Mouse (Mus musculus) heart, embryonic 14.5 days (tissue): ENCODE measurements at regions not wholly inside any gene's neighbourhood (a gene's known extent, or its start where the extent isn't known, plus 50 kb on each side); places are given as distances from the start of the nearest gene placed in this dataset.

Experiments used
- ATAC-seq: fragments of 200-750 bp; cut with Nextera tagmentation; 2 replicates; pipeline ENCODE4 v1.8.0; 2017; ENCODE audit warnings: low read depth, moderate TSS enrichment; ENCODE audit not compliant: insufficient number of reproducible peaks, insufficient read depth, low FRiP score
- H3K27ac ChIP-seq, 2 experiments: fragments of 200-500 bp in 1 of 2; fragments of 300-500 bp in 1 of 2; sonication (generic) in 1 of 2; replicated peaks in 1 of 2; 2 replicates each; pipeline ENCODE4 v1.5.1; 2012 to 2014; ENCODE audit warnings: low read depth in 2 of 2, low read length in 2 of 2, control low read depth in 1 of 2, mild to moderate bottlenecking in 1 of 2, mixed read lengths in 1 of 2; ENCODE audit not compliant: control insufficient read depth in 1 of 2, insufficient read depth in 1 of 2
- H3K27me3 ChIP-seq: fragments of 300-500 bp; sonication (generic); 2 replicates; pipeline ENCODE4 v1.6.1; 2014; ENCODE audit warnings: mild to moderate bottlenecking, low read length, control low read depth; ENCODE audit not compliant: control insufficient read depth, insufficient read depth
- H3K36me3 ChIP-seq: fragments of 300-500 bp; sonication (generic); 2 replicates; pipeline ENCODE4 v1.6.1; 2014; ENCODE audit warnings: mild to moderate bottlenecking, control low read depth, low read length, mixed read lengths; ENCODE audit not compliant: control insufficient read depth, insufficient read depth
- H3K4me1 ChIP-seq, 2 experiments: fragments of 200-500 bp in 1 of 2; fragments of 300-500 bp in 1 of 2; sonication (generic) in 1 of 2; 2 replicates each; pipeline ENCODE4 v1.6.1; 2012 to 2014; ENCODE audit warnings: low read length in 2 of 2, control low read depth in 1 of 2, mixed read lengths in 1 of 2; ENCODE audit not compliant: control insufficient read depth in 2 of 2, insufficient read depth in 2 of 2
- H3K4me2 ChIP-seq: fragments of 300-500 bp; sonication (generic); 2 replicates; pipeline ENCODE4 v1.6.1; 2014; ENCODE audit warnings: mild to moderate bottlenecking, low read length
- H3K4me3 ChIP-seq, 2 experiments: fragments of 200-500 bp in 1 of 2; fragments of 300-500 bp in 1 of 2; sonication (generic) in 1 of 2; 2 replicates each; pipeline ENCODE4 v1.5.1; 2012 to 2014; ENCODE audit warnings: low read length in 2 of 2, mild to moderate bottlenecking in 2 of 2, control low read depth in 1 of 2, low read depth in 1 of 2, moderate library complexity in 1 of 2; ENCODE audit not compliant: control insufficient read depth in 1 of 2, insufficient read depth in 1 of 2
- H3K9ac ChIP-seq: fragments of 300-500 bp; sonication (generic); 2 replicates; pipeline ENCODE4 v1.6.1; 2014; ENCODE audit warnings: mild to moderate bottlenecking, low read length
- H3K9me3 ChIP-seq: fragments of 300-500 bp; sonication (generic); 2 replicates; pipeline ENCODE4 v1.6.1; 2016; ENCODE audit warnings: low read length, control low read depth; ENCODE audit not compliant: control insufficient read depth
- WGBS: fragments of 180-500 bp; shearing (Covaris S2); extraction: QIAGEN DNeasy Blood & Tissue Kit; methylation state at CpG from one replicate; pipeline ENCODE4 v1.1.7; 2014; 5-methylcytosine and 5-hydroxymethylcytosine counted together

- 42% methylated on average over 11 of the region's 11 CpGs for WGBS
- Histone ChIP-seq H3K27ac (no peak overlapping the region), H3K4me1 (no peaks in the 10 kb centered on the region), H3K9ac (no peak overlapping the region), H3K4me2 (no peak overlapping the region), H3K36me3 (no peaks in the 10 kb centered on the region), H3K9me3 (peaks cover 5% of the 10 kb centered on the region; the same call in 1 of the 2 replicates), H3K4me3 (no peak overlapping the region), H3K27me3 (no peaks in the 10 kb centered on the region)
- no peak for ATAC-seq
These were observed 233.4 kb downstream of the Hlx start for GRCm38 (mm10) chr1:184498909-184499525.

DNA sequence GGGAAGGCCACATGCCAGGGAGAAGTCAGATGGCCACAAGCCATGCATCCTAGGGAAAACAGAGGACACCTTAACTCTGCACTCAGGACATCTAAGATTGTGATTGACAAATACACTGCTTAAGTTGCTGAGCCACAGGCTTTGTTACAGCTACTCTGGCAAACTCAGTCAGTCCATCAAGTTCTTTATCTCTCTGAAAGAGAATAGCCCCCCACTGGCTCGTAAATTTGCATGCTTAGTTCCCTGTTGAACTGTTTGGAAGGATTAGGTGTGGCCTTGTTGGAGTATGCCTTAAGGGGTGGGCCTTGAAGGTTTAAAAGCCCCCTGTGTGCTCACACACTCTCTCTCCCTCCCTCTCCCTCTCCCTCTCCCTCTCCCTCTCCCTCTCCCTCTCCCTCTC lies 235.4 kb downstream of the Hlx start:
- Histone ChIP-seq H3K9me3 (peaks cover 5% of the 10 kb centered on the region; the same call in 1 of the 2 replicates), H3K4me2 (no peak overlapping the region), H3K27me3 (no peaks in the 10 kb centered on the region), H3K9ac (no peak overlapping the region), H3K4me1 (no peaks in the 10 kb centered on the region), H3K27ac (no peak overlapping the region), H3K4me3 (no peak overlapping the region), H3K36me3 (no peaks in the 10 kb centered on the region)
- 44% methylated on average over 1 of the region's 1 CpGs for WGBS
- no peak for ATAC-seq

DNA sequence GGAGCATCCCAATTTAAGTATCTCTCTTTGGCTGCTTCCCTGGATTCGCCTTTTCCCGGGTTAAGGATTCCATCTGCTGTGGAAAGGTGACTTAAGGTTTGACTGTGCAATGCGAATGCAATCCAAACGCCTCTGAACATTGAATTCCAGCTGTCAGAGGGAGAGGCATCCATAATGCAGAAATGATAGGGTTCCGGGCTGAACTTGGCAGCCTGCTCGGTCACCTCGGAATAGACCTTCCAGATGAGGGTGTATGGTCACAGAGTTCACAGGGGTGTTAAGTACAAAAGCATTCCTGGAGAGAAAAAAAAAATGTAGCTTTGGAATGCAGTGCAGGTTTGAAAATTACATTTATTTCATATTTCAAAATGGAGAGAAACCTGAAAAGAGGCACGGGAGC lies 238.6 kb downstream of the Hlx start:
- Histone ChIP-seq H3K9ac (no peak overlapping the region), H3K36me3 (no peaks in the 10 kb centered on the region), H3K4me2 (no peak overlapping the region), H3K4me3 (no peak overlapping the region), H3K27ac (no peak overlapping the region), H3K27me3 (no peaks in the 10 kb centered on the region), H3K9me3 (peaks cover 5% of the 10 kb centered on the region; the same call in 1 of the 2 replicates), H3K4me1 (no peaks in the 10 kb centered on the region)
- ATAC-seq = no peak
- WGBS = 68% methylated on average over 8 of the region's 8 CpGs

- H3K4me3 ChIP-seq = no peak overlapping the region
- no peaks in the 10 kb centered on the region for H3K36me3 ChIP-seq
- WGBS = 84% methylated on average over 3 of the region's 3 CpGs
- H3K9me3 ChIP-seq = no peaks in the 10 kb centered on the region
- no peaks in the 10 kb centered on the region for H3K4me1 ChIP-seq
- ATAC-seq = no peak
- no peak overlapping the region for H3K9ac ChIP-seq
- no peak overlapping the region for H3K4me2 ChIP-seq
- no peak overlapping the region for H3K27ac ChIP-seq
- no peaks in the 10 kb centered on the region for H3K27me3 ChIP-seq
These were observed 240.3 kb downstream of the Hlx start for GRCm38 (mm10) chr1:184492115-184492514.

DNA sequence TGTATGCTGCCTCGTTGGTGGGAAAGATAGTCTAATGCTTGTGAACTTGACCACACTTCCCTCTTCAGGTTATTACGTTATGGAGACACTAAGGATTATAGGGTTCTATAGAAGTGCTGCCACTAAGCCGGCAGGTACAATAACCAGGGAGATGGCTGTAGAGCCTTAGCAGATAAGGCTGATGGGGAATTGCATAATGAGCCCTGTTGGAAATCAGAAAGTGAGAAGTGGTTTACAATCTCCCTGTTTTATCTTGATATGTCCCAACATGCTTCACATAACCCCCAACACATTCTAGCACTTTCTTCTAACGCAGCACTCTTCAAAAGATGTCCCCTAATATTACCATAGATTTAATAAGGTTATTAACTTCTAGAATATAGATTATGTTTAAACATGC lies 241.2 kb downstream of the Hlx start:
- Histone ChIP-seq H3K9me3 (no peaks in the 10 kb centered on the region), H3K4me2 (no peak overlapping the region), H3K4me3 (no peak overlapping the region), H3K4me1 (no peaks in the 10 kb centered on the region), H3K27ac (no peak overlapping the region), H3K36me3 (no peaks in the 10 kb centered on the region), H3K9ac (no peak overlapping the region), H3K27me3 (no peaks in the 10 kb centered on the region)
- no peak for ATAC-seq
- WGBS = 56% methylated on average over 4 of the region's 4 CpGs

- Histone ChIP-seq H3K9ac (no peak overlapping the region), H3K36me3 (no peaks in the 10 kb centered on the region)
These were observed 245.0 kb downstream of the Hlx start for GRCm38 (mm10) chr1:184487409-184487808.

GRCm38 (mm10) chr1:184484801-184485200 lies 247.6 kb downstream of the Hlx start:
- no peaks in the 10 kb centered on the region for H3K4me1 ChIP-seq
- H3K9me3 ChIP-seq = no peaks in the 10 kb centered on the region
- 71% methylated on average over 8 of the region's 8 CpGs for WGBS
- no peak overlapping the region for H3K4me3 ChIP-seq
- ATAC-seq = no peak
- no peaks in the 10 kb centered on the region for H3K36me3 ChIP-seq
- H3K27me3 ChIP-seq = no peaks in the 10 kb centered on the region
- H3K9ac ChIP-seq = no peak overlapping the region
- no peak overlapping the region for H3K4me2 ChIP-seq
- H3K27ac ChIP-seq = no peak overlapping the region

More at GRCm38 (mm10) chr1:184487409-184487808, 245.0 kb downstream of the Hlx start:
- no peaks in the 10 kb centered on the region for H3K9me3 ChIP-seq
- H3K4me1 ChIP-seq = no peaks in the 10 kb centered on the region
- H3K27ac ChIP-seq = no peak overlapping the region
- no peak overlapping the region for H3K4me2 ChIP-seq
- 60% methylated on average over 6 of the region's 6 CpGs for WGBS
- H3K27me3 ChIP-seq = no peaks in the 10 kb centered on the region
- no peak for ATAC-seq
- H3K4me3 ChIP-seq = no peak overlapping the region

GRCm38 (mm10) chr1:184483371-184483770 lies 249.0 kb downstream of the Hlx start:
- no peaks in the 10 kb centered on the region for H3K9me3 ChIP-seq
- H3K4me2 ChIP-seq = no peak overlapping the region
- 85% methylated on average over 7 of the region's 7 CpGs for WGBS
- H3K36me3 ChIP-seq = no peaks in the 10 kb centered on the region
- no peak for ATAC-seq
- no peaks in the 10 kb centered on the region for H3K4me1 ChIP-seq
- no peak overlapping the region for H3K4me3 ChIP-seq
- H3K27me3 ChIP-seq = no peaks in the 10 kb centered on the region
- H3K9ac ChIP-seq = no peak overlapping the region
- H3K27ac ChIP-seq = no peak overlapping the region
